Mouse (Mus musculus) CH12.LX (cell line): Measurements from ENCODE around the gene Igfbp2.
A peak's percentile ranks its signal among the peaks of the same experiment; 100 is the strongest.

Experiments used
- CHD1 ChIP-seq: IDR thresholded peaks from 2 replicates; pipeline ENCODE4 v1.6.1; 2012; ENCODE audit warnings: low read depth, low read length, improper control_type of control experiment, inconsistent platforms
- CHD2 ChIP-seq: IDR thresholded peaks from 2 replicates; pipeline ENCODE4 v1.6.1; 2011; ENCODE audit warnings: low read length, improper control_type of control experiment
- CTCF ChIP-seq, 2 experiments: IDR thresholded peaks in 1 of 2; conservative IDR thresholded peaks in 1 of 2; 2 replicates each; pipeline ENCODE4 v1.5.1; 2011 to 2012; ENCODE audit warnings: low read depth in 2 of 2, low read length in 2 of 2, improper control_type of control experiment in 1 of 2, inconsistent platforms in 1 of 2, mild to moderate bottlenecking in 1 of 2, moderate library complexity in 1 of 2
- E2F4 ChIP-seq: IDR thresholded peaks from 2 replicates; pipeline ENCODE4 v1.6.1; 2011; ENCODE audit warnings: low read depth, low read length, improper control_type of control experiment; ENCODE audit not compliant: insufficient replicate concordance
- EP300 ChIP-seq: IDR thresholded peaks from 2 replicates; pipeline ENCODE4 v1.6.1; 2011; ENCODE audit warnings: low read length, improper control_type of control experiment
- JUN ChIP-seq: IDR thresholded peaks from 2 replicates; pipeline ENCODE4 v1.6.1; 2011; ENCODE audit warnings: low read depth, mild to moderate bottlenecking, low read length, improper control_type of control experiment, moderate library complexity; ENCODE audit not compliant: insufficient read depth
- MEF2A ChIP-seq: IDR thresholded peaks from 2 replicates; pipeline ENCODE4 v1.6.1; 2014; ENCODE audit warnings: low read depth, mild to moderate bottlenecking, inconsistent platforms, low read length, improper control_type of control experiment, borderline replicate concordance
- POLR2A ChIP-seq: IDR thresholded peaks from 2 replicates; pipeline ENCODE4 v1.6.1; 2011; ENCODE audit warnings: low read depth, mild to moderate bottlenecking, improper control_type of control experiment, low read length

GRCm38 (mm10) chr1:72823751-72824706 is at the start of gene Igfbp2:
- peak; percentile 81; the same call in 1 of the 2 replicates for TF ChIP-seq CHD1
- peak; percentile 87 for TF ChIP-seq MEF2A
- no peak for TF ChIP-seq JUN
- TF ChIP-seq POLR2A: peak; percentile 81
- TF ChIP-seq E2F4: no peak
- peak; percentile 87 for TF ChIP-seq EP300
- TF ChIP-seq CTCF (conservative IDR thresholded peaks at IDR 0.05 in 1 of 2, IDR thresholded peaks at IDR 0.05 in 1 of 2; ENCODE audit: low read depth in 2 of 2, low read length in 2 of 2): no peak
- TF ChIP-seq CHD2: peak; percentile 78
